Mouse (Mus musculus) gonadal fat pad, adult 2 months (tissue): ENCODE measurements around the gene Bmpr2. TPM values are rescaled to one million over a fixed set of nuclear protein-coding genes. Genes with fewer than 3 reads are reported as not detected.

Experiments used
- DNase-seq: peaks from one replicate; pipeline ENCODE4 v3.0.0-alpha.2; 2012; ENCODE audit warnings: low read depth
- polyA plus RNA-seq: library from polyadenylated mRNA; depleted of rRNA; stranded (reverse); fragments of >200 nt; gene quantifications from 2 replicates; pipeline ENCODE4 v1.2.3, GENCODE M21; 2012

Bmpr2 gene
- polyA plus RNA-seq, 1 experiment, result 10.3 TPM

DNA sequence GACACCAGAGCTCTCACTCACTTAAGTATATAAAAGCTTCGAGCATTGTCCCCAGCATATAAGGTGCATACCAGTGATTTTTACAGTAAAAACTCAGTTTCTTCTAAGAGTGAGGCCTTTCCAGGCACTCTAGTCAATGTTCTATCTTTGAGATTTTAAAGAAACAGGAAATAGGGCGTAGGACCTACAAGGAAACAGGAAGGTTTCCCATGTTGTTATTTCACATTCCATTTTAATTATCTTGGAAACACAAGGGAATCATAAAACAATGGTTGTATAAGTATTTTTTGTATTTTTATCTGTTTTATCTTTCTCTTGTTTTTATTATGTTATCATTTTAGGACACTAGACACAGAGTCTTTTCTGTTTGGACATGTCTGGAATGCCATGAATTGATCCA, 34.7 kb downstream of the Bmpr2 start:
- DNase-seq, result no peak

GRCm38 (mm10) chr1:59804363-59804762, 41.2 kb downstream of the Bmpr2 start:
- DNase-seq, result no peak

GRCm38 (mm10) chr1:59809921-59810320, 46.7 kb downstream of the Bmpr2 start:
- DNase-seq, result no peak

GRCm38 (mm10) chr1:59812782-59813181, 49.6 kb downstream of the Bmpr2 start:
- DNase-seq, result no peak

DNA sequence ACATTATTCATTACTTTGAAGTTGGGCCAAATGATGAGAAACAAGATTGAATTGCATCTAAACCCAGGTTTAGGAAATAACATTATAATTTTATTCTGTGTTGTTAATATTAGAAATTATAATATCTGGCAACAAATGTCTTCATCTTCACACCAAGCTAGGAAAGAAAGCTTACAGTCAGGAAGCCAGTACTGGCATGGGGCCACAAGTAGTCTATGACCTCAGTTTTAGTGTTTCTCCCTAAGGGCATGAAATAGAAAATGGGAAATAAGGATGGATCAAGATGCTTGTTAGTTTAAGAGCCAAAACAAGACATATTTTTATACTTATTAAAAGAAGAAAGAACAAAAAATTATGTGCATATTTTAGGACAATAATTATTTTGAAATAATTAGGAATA, 62.2 kb downstream of the Bmpr2 start:
- DNase-seq, result no peak

- DNase-seq, result peak; percentile 77
Measured at GRCm38 (mm10) chr1:59826583-59826982, 63.4 kb downstream of the Bmpr2 start.

DNA sequence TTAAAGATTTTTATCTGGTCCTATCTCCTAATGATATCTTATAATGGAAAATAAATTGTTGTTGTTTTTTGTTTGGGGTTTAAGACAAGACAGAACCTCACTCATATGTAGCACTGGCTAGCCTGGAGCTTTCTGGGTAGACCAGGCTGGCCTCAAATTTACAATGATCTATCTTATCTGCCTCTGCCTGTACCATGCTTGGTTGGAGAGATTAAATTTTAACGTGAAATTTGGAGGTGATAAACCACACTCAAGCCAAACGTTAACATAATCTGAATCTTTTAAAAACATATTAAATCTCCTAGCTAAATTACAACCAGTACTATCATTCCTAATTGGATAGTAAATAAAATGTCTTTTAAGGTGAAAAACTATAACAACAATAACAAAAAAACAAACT, 66.2 kb downstream of the Bmpr2 start:
- no peak for DNase-seq

DNA sequence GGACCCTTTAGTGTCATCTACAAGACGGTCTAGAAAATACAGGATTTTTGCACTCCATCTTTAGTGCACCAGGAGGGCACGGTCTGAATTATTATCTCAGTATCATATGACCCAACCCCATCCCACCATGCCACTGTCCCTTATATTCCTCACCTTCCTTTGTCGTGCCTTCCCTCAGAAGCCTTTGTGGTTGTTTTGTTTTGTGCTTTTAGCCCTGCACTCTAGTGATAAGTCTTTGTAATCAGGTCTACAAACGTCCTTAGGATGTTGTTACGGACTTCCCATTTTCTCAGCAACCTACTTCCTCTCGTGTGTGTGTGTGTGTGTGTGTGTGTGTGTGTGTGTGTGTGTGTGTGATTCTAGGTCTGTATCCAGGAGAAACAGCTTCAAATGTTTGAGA, 67.0 kb downstream of the Bmpr2 start:
- DNase-seq, result no peak

DNA sequence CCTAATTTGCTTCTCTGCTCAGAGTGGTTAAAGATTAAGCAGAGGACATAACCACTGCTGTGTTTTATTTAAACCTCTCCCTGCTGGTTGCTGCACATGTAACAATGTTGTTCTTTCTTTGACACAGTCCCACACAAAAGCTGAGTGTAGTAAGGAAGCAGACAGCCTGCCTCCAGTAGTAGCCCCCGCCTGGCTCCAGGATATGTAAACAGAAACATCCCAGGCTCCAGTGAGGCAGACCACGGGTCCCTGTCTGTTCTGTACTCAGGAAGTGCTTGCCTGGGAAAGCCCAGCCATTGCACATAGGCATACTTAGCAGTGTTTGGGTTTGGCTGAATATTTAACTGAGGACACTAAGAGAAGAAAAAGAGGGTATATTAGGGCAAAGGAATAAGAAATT, 70.5 kb downstream of the Bmpr2 start:
- DNase-seq, result no peak

DNA sequence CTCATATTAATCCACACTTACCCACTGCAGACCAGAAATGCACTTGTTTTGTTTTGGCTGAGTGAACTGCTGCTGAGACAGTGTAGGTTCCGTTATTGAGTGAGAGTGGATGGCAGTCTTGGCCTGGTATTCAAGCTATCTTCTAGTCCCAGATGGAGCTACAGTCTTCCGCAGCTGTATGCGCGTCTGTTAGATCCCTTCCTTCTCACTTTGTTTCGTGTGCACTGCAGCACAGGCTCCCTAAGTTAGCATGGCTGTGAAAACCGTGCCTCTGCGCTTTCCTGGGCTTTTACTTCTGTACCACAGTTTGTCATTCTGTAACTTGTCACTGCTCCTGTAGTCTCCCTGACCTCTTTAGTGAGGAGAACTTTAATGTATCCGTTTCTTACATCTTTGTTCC, 85.1 kb downstream of the Bmpr2 start:
- no peak for DNase-seq

DNA sequence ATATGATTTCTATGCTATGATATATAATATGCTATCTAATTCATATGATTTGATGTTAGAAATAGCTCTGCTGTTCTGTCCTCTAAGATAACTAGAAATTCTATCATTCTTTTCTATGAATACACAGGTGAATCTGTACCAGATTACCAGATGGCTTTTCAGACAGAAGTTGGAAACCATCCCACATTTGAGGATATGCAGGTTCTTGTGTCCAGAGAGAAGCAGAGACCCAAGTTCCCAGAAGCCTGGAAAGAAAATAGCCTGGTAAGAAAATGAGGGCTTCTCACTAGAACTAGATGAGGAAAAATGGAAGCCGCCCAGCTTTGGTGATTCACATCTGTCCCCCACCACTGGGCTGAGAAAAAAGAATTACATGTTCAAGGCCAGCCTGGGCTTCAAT, 95.8 kb downstream of the Bmpr2 start:
- no peak for DNase-seq

DNA sequence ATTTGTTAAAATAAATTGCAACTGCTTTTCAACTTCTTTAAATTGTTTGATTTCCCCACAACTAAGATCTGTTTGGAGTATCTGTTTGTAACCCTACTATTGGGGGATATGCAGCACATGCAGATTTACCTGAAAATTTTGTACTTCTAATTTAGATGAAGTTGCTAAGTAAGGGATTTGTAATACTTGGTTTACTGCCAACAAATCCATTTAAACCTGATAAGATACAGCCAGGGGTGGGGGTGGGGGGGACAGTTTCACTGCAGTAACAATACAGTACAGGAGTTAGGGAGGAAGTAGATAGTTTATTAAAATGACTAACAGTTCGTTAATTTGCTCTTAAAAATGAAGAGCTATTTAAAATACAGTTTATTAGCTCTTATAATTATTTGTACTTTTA, 98.9 kb downstream of the Bmpr2 start:
- DNase-seq, result no peak

DNA sequence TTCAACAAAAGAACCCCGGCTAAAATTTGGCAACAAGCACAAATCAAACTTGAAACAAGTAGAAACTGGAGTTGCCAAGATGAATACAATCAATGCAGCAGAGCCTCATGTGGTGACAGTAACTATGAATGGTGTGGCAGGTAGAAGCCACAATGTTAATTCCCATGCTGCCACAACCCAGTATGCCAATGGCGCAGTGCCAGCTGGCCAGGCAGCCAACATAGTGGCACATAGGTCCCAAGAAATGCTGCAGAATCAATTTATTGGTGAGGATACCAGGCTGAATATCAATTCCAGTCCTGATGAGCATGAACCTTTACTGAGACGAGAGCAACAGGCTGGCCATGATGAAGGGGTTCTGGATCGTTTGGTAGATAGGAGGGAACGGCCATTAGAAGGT, 104.8 kb downstream of the Bmpr2 start:
- DNase-seq, result no peak

- no peak for DNase-seq
Measured at GRCm38 (mm10) chr1:59874023-59874422, 110.8 kb downstream of the Bmpr2 start.

DNA sequence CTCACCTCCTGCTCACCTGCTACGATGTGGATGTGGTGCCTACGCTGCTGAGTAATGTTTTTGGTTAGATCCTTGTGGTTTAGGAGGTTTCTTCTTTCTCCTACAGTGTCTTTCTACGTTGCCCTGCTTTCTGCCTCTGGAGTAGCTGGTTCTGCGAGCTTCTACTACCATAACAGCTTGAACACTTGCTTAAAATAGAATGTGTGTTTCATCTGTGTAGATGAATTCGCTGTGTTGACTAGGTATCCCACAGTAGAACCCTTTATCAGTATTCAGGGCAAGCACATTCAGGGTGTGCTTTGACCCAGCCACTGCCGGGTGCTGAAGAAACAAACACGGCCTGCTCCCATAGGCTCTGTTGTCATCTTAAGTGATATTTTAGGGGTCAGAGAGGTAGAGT, 114.9 kb downstream of the Bmpr2 start:
- DNase-seq, result no peak

DNA sequence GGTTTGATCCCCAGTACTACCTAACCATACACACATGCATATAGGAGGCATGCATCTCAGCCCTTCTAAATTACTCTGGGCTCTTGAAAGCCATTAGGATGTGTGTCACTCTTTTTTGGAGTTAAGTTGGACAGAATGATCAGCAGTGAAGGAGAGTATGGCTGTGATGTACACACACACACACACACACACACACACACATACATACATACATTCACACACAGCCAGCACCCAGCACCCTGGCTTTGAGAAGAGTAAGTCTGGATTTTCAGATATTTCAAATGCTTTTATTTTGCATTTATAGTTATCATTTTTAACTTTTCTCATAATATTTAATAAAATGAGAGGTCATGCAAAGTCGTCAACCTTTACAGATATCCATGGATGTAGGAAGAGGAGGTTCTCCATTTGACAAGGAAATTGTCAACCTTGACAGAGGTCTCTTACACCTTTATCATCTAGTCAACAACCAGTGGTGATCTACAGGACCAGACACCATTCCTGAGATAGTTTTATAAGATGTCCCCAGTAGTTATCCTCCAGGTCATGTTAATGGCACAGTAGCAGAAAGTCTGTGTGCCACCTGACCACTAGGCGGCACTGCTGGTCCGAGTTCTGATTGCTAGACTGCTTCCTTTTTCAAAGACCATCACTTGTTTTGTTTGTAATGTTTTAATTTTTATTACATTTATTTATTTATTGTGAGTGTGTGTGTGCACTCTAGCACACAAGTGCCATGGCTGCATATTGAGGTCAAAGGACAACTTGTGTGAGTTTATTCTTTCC, 120.3 kb downstream of the Bmpr2 start:
- DNase-seq, result no peak

- DNase-seq, result no peak
Measured at GRCm38 (mm10) chr1:59886899-59887298, 123.7 kb downstream of the Bmpr2 start.

GRCm38 (mm10) chr1:59888018-59888417, 124.8 kb downstream of the Bmpr2 start:
- no peak for DNase-seq

DNA sequence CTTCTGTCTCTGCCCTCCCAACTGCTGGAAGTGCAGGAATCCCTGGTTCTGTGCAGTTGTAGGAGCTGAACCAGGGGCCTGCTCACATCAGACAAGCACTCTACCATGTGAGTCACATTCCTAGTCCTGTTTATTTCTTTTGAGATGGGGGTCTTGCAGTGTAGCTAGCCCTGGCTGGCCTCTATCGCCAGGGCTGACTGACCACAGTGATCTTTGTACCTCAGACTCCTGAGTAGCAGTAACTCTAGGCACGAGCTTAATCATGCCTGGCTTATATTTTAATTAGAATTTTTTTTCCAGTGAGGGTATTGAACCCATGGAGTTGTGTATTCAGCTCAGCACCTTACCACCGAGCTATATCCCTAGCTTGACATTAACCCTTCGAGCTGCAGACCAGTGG, 128.0 kb downstream of the Bmpr2 start:
- DNase-seq, result no peak

DNA sequence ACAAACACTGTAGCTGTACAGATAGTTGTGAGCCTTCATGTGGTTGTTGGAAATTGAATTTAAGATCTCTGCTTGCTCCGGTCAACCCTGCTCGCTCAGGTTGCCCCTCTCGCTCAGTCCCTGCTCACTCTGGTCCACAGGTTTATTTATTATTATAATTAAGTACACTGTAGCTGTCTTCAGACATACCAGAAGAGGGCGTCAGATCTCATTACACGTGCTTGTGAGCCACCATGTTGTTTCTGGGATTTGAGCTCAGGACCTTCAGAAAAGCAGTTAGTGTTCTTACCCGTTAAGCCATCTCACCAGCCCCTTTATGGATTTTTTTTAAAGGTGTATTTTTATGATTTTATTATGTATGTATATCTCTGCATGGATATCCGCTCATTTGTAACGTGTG, 129.6 kb downstream of the Bmpr2 start:
- DNase-seq, result no peak

DNA sequence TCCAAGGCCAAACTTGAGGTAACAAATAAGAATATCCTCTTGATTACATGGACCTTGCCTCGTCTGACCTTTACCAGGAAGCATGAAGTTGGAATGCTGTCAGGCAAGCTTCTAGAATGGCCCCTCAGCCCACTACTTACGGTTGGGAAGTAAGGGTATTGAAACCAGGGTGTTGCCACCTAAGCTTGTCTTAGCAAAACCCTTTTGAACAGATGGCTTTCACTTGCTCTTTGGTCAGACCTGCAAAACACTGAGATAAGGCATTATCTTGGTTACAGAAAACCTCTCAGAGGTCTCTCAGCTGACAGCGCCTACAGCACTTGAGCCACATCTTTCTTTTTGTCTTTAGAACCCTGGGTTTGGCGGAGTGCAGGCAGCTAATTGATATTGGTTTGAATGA, 130.8 kb downstream of the Bmpr2 start:
- DNase-seq, result no peak

- DNase-seq, result no peak
Measured at GRCm38 (mm10) chr1:59895456-59895855, 132.3 kb downstream of the Bmpr2 start.

- DNase-seq, result no peak
Measured at GRCm38 (mm10) chr1:59897147-59897798, 134.1 kb downstream of the Bmpr2 start.

GRCm38 (mm10) chr1:59899679-59900078, 136.5 kb downstream of the Bmpr2 start:
- no peak for DNase-seq
